Mouse (Mus musculus): ENCODE results near the gene Dars.

DNA sequence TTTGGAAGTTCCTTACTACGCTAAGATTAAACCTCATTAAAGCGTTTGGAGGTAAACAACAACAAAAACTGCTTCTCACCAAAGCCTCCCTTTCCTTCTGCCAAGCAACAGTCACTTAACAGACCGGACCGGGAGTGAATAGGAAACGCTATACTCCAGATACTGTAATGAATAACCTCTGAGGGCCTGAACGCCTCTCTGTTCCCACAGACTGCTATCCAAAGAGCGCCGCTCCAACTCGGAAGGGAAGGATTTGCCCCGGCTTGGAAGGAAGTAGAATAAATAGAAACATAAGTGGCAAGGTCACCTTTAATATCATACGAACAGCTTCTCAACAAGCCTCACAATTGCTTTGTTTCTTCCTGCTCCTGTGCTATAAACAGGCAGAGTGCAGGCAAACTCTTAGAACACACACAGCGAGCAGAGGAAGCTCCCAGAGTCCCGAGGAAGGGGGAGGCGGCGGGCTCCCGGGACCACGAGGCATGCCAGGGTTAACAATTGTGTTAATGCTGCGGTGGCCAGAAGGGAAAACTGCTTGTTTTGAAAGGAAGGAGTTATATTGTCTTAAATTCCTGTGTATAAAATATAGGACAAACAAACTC is 39.8 kb upstream of the Dars start:
- TF ChIP-seq CTCF (IDR thresholded peaks at IDR 0.05; ENCODE audit: borderline replicate concordance, insufficient read depth, low read depth, low read length) (no peak), POLR2A (IDR thresholded peaks at IDR 0.05; ENCODE audit: borderline replicate concordance, insufficient read depth, low read length) (no peak)

All from cerebellum, adult 2 months (tissue).